Mouse (Mus musculus) midbrain, embryonic 11.5 days (tissue): ENCODE data around the gene Gmeb1. TPM values are rescaled to one million over a fixed set of nuclear protein-coding genes. Genes with fewer than 3 reads are reported as not detected.
"Not testable (repeated sequence)": the region's sequence is repeated elsewhere in the genome, so short reads cannot be mapped to it uniquely, and the experiment has no call there.

ENCODE experiments used
- ATAC-seq: fragments of 200-750 bp; cut with Nextera tagmentation; 2 replicates; pipeline ENCODE4 v1.8.0; 2017; ENCODE audit warnings: moderate TSS enrichment, moderate library complexity; ENCODE audit not compliant: low FRiP score
- DNase-seq: peaks from one replicate; pipeline ENCODE4 v3.0.0; 2015; ENCODE audit warnings: low spot score; ENCODE audit errors: missing footprints
- H3K27ac ChIP-seq: fragments of 300-500 bp; sonication (generic); 2 replicates; pipeline ENCODE4 v1.5.1; 2014; ENCODE audit warnings: low read depth, low read length
- H3K27me3 ChIP-seq: fragments of 300-500 bp; sonication (generic); 2 replicates; pipeline ENCODE4 v1.6.1; 2014; ENCODE audit warnings: mild to moderate bottlenecking, low read length, moderate library complexity, mixed read lengths; ENCODE audit not compliant: control insufficient read depth, insufficient read depth
- H3K36me3 ChIP-seq: fragments of 300-500 bp; sonication (generic); 2 replicates; pipeline ENCODE4 v1.6.1; 2014; ENCODE audit warnings: mild to moderate bottlenecking, low read length, moderate library complexity, mixed read lengths; ENCODE audit not compliant: control insufficient read depth, insufficient read depth
- H3K4me1 ChIP-seq: fragments of 300-500 bp; sonication (generic); 2 replicates; pipeline ENCODE4 v1.6.1; 2014; ENCODE audit warnings: low read length; ENCODE audit not compliant: control insufficient read depth, insufficient read depth
- H3K4me2 ChIP-seq: fragments of 300-500 bp; sonication (generic); 2 replicates; pipeline ENCODE4 v1.6.1; 2014; ENCODE audit warnings: mild to moderate bottlenecking, moderate library complexity
- H3K4me3 ChIP-seq: fragments of 300-500 bp; sonication (generic); 2 replicates; pipeline ENCODE4 v1.5.1; 2014; ENCODE audit warnings: low read depth, low read length
- H3K9ac ChIP-seq: fragments of 300-500 bp; sonication (generic); 2 replicates; pipeline ENCODE4 v1.6.1; 2014; ENCODE audit warnings: low read length
- H3K9me3 ChIP-seq: fragments of 300-500 bp; sonication (generic); 2 replicates; pipeline ENCODE4 v1.6.1; 2016; ENCODE audit warnings: low read length; ENCODE audit not compliant: control insufficient read depth
- WGBS: fragments of 180-500 bp; shearing (Covaris S2); extraction: QIAGEN DNeasy Blood & Tissue Kit; methylation state at CpG from one replicate; pipeline ENCODE4 v1.1.7; 2014; 5-methylcytosine and 5-hydroxymethylcytosine counted together
- polyA plus RNA-seq: library from polyadenylated mRNA; unstranded; fragments of >200 nt; fragmentation: Nextera tagmentation; extraction: Ambion mirVana; gene quantifications from 2 replicates; pipeline ENCODE4 v1.2.1, GENCODE M21; 2014

The Gmeb1 gene
- polyA plus RNA-seq, 1 experiment from 2014 or later, result 39.6 TPM

- H3K4me3 ChIP-seq, H3K9me3 ChIP-seq, DNase-seq, ATAC-seq, H3K4me2 ChIP-seq, H3K4me1 ChIP-seq, H3K27me3 ChIP-seq, H3K27ac ChIP-seq, H3K9ac ChIP-seq: not testable (repeated sequence)
- H3K36me3 ChIP-seq, result peaks cover 17% of the 10 kb centered on the region; the same call in 1 of the 2 replicates
- WGBS, result 76% methylated on average over 3 of the region's 5 CpGs
Observed at GRCm38 (mm10) chr4:132288840-132289239, 27.4 kb upstream of the Gmeb1 start.

DNA sequence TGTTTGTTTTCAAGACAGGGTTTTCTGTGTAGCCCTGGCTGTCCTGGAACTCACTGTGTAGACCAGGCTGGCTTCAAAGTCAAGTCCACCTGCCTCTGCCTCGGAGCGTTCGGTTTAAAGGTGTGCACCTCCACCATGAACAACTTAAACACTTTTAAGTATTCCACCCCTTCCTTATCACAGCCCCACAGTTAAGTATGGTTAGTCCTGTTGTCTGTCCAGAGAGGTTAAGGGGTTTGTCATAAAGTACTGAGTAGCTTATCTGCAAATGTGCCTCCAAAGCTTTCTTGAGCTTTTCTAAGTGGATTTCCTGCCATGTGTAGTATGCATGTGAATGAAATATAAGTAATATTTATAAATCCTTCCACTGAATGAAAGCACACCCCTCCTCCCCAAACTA, 14.5 kb upstream of the Gmeb1 start:
- no peak overlapping the region for H3K9ac ChIP-seq
- H3K4me3 ChIP-seq, result no peak overlapping the region
- peaks cover 3% of the 10 kb centered on the region; the same call in 1 of the 2 replicates for H3K36me3 ChIP-seq
- no peak overlapping the region for H3K27ac ChIP-seq
- peaks cover 10% of the 10 kb centered on the region; the same call in 1 of the 2 replicates for H3K4me1 ChIP-seq
- 91% methylated on average over 3 of the region's 3 CpGs for WGBS
- DNase-seq (no peak), ATAC-seq (no peak)
- H3K9me3 ChIP-seq, result no peaks in the 10 kb centered on the region
- H3K27me3 ChIP-seq, result no peaks in the 10 kb centered on the region
- no peak overlapping the region for H3K4me2 ChIP-seq

DNA sequence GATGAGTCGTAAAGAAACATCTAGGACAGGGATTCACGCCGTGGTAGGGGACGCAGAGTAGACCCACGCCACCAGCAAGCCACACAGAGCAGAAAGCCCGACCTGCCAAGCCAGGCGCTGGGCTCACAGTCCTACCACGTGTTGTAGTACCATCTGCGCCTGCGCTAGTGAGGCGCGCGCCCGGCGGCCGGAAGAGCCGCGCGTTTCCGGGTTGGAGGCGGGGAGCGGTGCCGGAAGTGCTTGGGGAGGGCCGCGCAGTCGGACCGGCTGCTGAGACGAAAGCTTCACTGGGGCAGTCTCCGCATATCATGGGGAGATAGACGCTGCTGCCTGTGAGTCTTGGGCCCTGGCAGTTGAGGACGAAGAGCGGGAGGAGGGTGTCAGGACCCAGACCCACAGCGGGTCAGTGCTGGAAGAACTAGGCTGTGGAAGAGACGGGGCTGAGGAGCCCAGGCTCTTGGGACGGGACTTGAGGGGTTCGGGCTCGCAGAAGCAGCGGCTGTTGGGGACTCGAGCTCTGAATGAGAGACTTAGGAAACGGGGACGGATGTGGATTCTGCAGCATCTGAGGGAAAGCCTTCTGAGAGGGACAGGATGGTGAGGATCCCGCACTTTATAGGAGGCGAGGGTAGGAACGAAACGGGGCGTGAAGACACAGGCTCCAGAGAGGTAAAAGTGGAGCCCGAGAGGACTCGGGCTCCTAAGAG, 12.9 kb upstream of the Gmeb1 start, which contains the start of gene Taf12:
TSS of gene Taf12 (plus strand) at position 220 of the 707 bp plus-strand sequence.
- Histone ChIP-seq H3K4me3 (peak within 1 kb of the TSS; percentile 55), H3K9me3 (no peaks in the 10 kb centered on the region), H3K27ac (peak within 1 kb of the TSS; percentile 81), H3K9ac (peak within 1 kb of the TSS; percentile 72), H3K27me3 (no peaks in the 10 kb centered on the region), H3K4me1 (peaks cover 12% of the 10 kb centered on the region; the same call in 1 of the 2 replicates), H3K36me3 (peaks cover 3% of the 10 kb centered on the region; the same call in 1 of the 2 replicates), H3K4me2 (peak within 1 kb of the TSS; percentile 77)
- ATAC-seq (peak; percentile 89), DNase-seq (peak; percentile 100)
- WGBS, result under 1% methylated on average over 48 of the region's 48 CpGs

- no peaks in the 10 kb centered on the region for H3K9me3 ChIP-seq
- H3K27me3 ChIP-seq, result no peaks in the 10 kb centered on the region
- peaks cover 3% of the 10 kb centered on the region; the same call in 1 of the 2 replicates for H3K36me3 ChIP-seq
- DNase-seq (peak; percentile 44), ATAC-seq (no peak)
- H3K9ac ChIP-seq, result no peak overlapping the region
- peaks cover 12% of the 10 kb centered on the region; the same call in 1 of the 2 replicates for H3K4me1 ChIP-seq
- H3K27ac ChIP-seq, result no peak overlapping the region
- H3K4me3 ChIP-seq, result no peak overlapping the region; the same call in 1 of the 2 replicates
- 72% methylated on average over 2 of the region's 2 CpGs for WGBS
- H3K4me2 ChIP-seq, result peak overlapping the region; percentile 77
Observed at GRCm38 (mm10) chr4:132273166-132273565, 11.8 kb upstream of the Gmeb1 start.

- DNase-seq (peak; percentile 99), ATAC-seq (peak; percentile 76)
- peaks cover 9% of the 10 kb centered on the region; the same call in 1 of the 2 replicates for H3K4me1 ChIP-seq
- H3K36me3 ChIP-seq, result no peaks in the 10 kb centered on the region
- peak overlapping the region; percentile 38 for H3K4me2 ChIP-seq
- H3K27me3 ChIP-seq, result no peaks in the 10 kb centered on the region
- peak overlapping the region; percentile 10; the same call in 1 of the 2 replicates for H3K4me3 ChIP-seq
- H3K9ac ChIP-seq, result peak overlapping the region; percentile 58
- under 1% methylated on average over 35 of the region's 35 CpGs for WGBS
- H3K9me3 ChIP-seq, result no peaks in the 10 kb centered on the region
- H3K27ac ChIP-seq, result peak overlapping the region; percentile 86
Observed at GRCm38 (mm10) chr4:132269740-132270560, 8.5 kb upstream of the Gmeb1 start.

- no peak for ATAC-seq
- whole genome bisulfite sequencing, result 21% methylated on average over 6 of the region's 6 CpGs
- Histone ChIP-seq H3K9ac (no peak overlapping the region), H3K4me3 (no peak overlapping the region), H3K27ac (no peak overlapping the region), H3K36me3 (no peaks in the 10 kb centered on the region), H3K4me1 (peaks cover 9% of the 10 kb centered on the region; the same call in 1 of the 2 replicates), H3K9me3 (no peaks in the 10 kb centered on the region), H3K27me3 (no peaks in the 10 kb centered on the region), H3K4me2 (no peak overlapping the region)
- peak; percentile 90 for DNase-seq
Observed at GRCm38 (mm10) chr4:132268871-132269739, 7.7 kb upstream of the Gmeb1 start.

GRCm38 (mm10) chr4:132266835-132267349, 5.5 kb upstream of the Gmeb1 start:
- Histone ChIP-seq H3K27me3 (no peaks in the 10 kb centered on the region), H3K27ac (no peak overlapping the region), H3K4me2 (no peak overlapping the region), H3K9ac (no peak overlapping the region), H3K36me3 (no peaks in the 10 kb centered on the region), H3K4me1 (peaks cover 5% of the 10 kb centered on the region; the same call in 1 of the 2 replicates), H3K9me3 (no peaks in the 10 kb centered on the region), H3K4me3 (no peak overlapping the region)
- WGBS, result 81% methylated on average over 3 of the region's 3 CpGs
- no peak for ATAC-seq
- peak; percentile 28 for DNase-seq

DNA sequence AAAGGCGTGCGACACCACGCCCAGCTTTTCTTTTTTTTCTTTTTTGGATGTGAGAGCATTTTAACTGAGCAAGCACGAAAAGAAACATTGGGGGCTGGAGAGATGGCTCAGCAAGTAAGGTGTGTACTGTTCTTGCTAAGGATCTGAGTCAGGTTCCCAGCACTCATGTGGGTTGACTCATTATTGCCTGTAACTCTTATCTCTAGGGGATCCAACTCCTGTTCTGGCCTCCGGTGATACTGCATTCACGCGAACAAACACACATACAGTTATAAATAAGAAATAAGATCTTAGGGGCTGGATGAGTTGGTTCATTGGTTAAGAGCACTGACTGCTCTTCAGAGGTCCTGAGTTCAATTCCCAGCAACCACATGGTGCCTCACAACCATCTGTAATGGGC, 1.9 kb upstream of the Gmeb1 start:
- no peaks in the 10 kb centered on the region for H3K27me3 ChIP-seq
- no peak overlapping the region for H3K4me2 ChIP-seq
- WGBS, result 95% methylated on average over 7 of the region's 7 CpGs
- no peaks in the 10 kb centered on the region for H3K36me3 ChIP-seq
- no peak overlapping the region for H3K27ac ChIP-seq
- no peak for ATAC-seq
- H3K9ac ChIP-seq, result no peak overlapping the region
- H3K4me3 ChIP-seq, result no peak overlapping the region
- DNase-seq, result no peak
- no peaks in the 10 kb centered on the region for H3K9me3 ChIP-seq
- peaks cover 19% of the 10 kb centered on the region for H3K4me1 ChIP-seq
